ENCODE assay signal across 8 mouse cellular contexts in genomic region chr13:76215397-76215796, GRCm38 (mm10).
DNase-seq lines count a peak whose midpoint lies in the region; ATAC-seq and TF ChIP-seq lines count a peak whose summit lies in the region.

No protein-coding gene starts in this region.

- no peaks in the 10 kb centered on the region for H3K36me3 ChIP-seq in kidney, adult 2 months (ENCODE audit: control insufficient read depth, insufficient read depth, low read length)
- H3K36me3 ChIP-seq in CH12.LX (replicated peaks in 1 of 2; ENCODE audit: control insufficient read depth in 1 of 2, insufficient read depth in 1 of 2, low read length in 1 of 2), result no peaks in the 10 kb centered on the region
- no peaks in the 10 kb centered on the region for H3K36me3 ChIP-seq in hindbrain, embryonic 15.5 days

- no peak overlapping the region for H3K4me3 ChIP-seq in kidney, adult 2 months (ENCODE audit: insufficient read depth, low read depth, low read length)
- no peak overlapping the region for H3K4me3 ChIP-seq in CH12.LX (replicated peaks in 1 of 3; ENCODE audit: low read depth in 2 of 3, low read length in 2 of 3, poor library complexity in 1 of 3)
- no peak overlapping the region for H3K4me3 ChIP-seq in hindbrain, embryonic 15.5 days

- TF ChIP-seq POLR2A in kidney, adult 2 months (IDR thresholded peaks at IDR 0.05; ENCODE audit: low read depth, low read length), result no peak
- no peak for TF ChIP-seq POLR2A in CH12.LX (IDR thresholded peaks at IDR 0.05; ENCODE audit: low read depth, low read length)

- no peak overlapping the region for H3K4me2 ChIP-seq in CH12.LX (ENCODE audit: insufficient read depth, low read depth, poor library complexity, severe bottlenecking)
- no peak overlapping the region for H3K4me2 ChIP-seq in hindbrain, embryonic 15.5 days

- ATAC-seq in hindbrain, embryonic 15.5 days (ENCODE audit: low FRiP score, low read depth), result peak; percentile 56; the same call in 1 of the 2 replicates

- dilution Hi-C loops in CH12.LX (cut with MboI; ENCODE audit: extremely low pct_ligation_motif_present, extremely low pct_unique_long_range_greater_than_20kb, low sequenced_read_pairs), result no loop called here

- no peaks in the 10 kb centered on the region for H3K79me2 ChIP-seq in CH12.LX (replicated peaks; ENCODE audit: control insufficient read depth, extremely low read depth, insufficient read depth, poor library complexity, severe bottlenecking)

- no peak for TF ChIP-seq CTCF in kidney, adult 2 months (conservative IDR thresholded peaks at IDR 0.05; ENCODE audit: insufficient read depth, insufficient read length, low read depth, low read length)
- peak; percentile 62 to 94 for TF ChIP-seq CTCF in CH12.LX (conservative IDR thresholded peaks at IDR 0.05 in 1 of 2, IDR thresholded peaks at IDR 0.05 in 1 of 2; ENCODE audit: low read depth in 2 of 2, low read length in 2 of 2)

- peaks cover 2% of the 10 kb centered on the region for H3K9me3 ChIP-seq in CH12.LX (replicated peaks; ENCODE audit: low read length)
- no peaks in the 10 kb centered on the region for H3K9me3 ChIP-seq in hindbrain, embryonic 15.5 days

- in situ Hi-C loops in CH12.LX (cut with MboI; ENCODE audit: low pct_ligation_motif_present, low pct_unique_long_range_greater_than_20kb, low sequenced_read_pairs), result loop anchor here (10.0 to 25.0 kb wide), 3 partner anchors 89 to 472 kb away; partner anchors contain the start of gene Fam81b

- TF ChIP-seq EP300 in CH12.LX (IDR thresholded peaks at IDR 0.05; ENCODE audit: low read length), result no peak

- WGBS in kidney, adult 2 months, result 41% methylated on average over 2 of the region's 2 CpGs
- WGBS in hindbrain, embryonic 15.5 days, result 48% methylated on average over 2 of the region's 2 CpGs

- no peaks in the 10 kb centered on the region for H3K27me3 ChIP-seq in kidney, adult 2 months (replicated peaks; ENCODE audit: control insufficient read depth, insufficient read depth, low read length)
- H3K27me3 ChIP-seq in CH12.LX (replicated peaks), result no peaks in the 10 kb centered on the region
- no peaks in the 10 kb centered on the region for H3K27me3 ChIP-seq in hindbrain, embryonic 15.5 days

- no peaks in the 10 kb centered on the region for H3K4me1 ChIP-seq in kidney, adult 2 months (ENCODE audit: control insufficient read depth, insufficient read depth, low read length)
- H3K4me1 ChIP-seq in CH12.LX (ENCODE audit: control insufficient read depth in 1 of 2, insufficient read depth in 2 of 2), result peaks cover 0 to 7% of the 10 kb centered on the region in 2 experiments; a peak in 2 of 4 replicates
- no peaks in the 10 kb centered on the region for H3K4me1 ChIP-seq in hindbrain, embryonic 15.5 days (replicated peaks)

- H3K27ac ChIP-seq in kidney, adult 2 months (ENCODE audit: insufficient read depth, low read depth, low read length), result no peak overlapping the region
- H3K27ac ChIP-seq in CH12.LX (ENCODE audit: insufficient read depth, low read depth), result no peak overlapping the region
- H3K27ac ChIP-seq in hindbrain, embryonic 15.5 days (replicated peaks), result no peak overlapping the region

- H3K9ac ChIP-seq in CH12.LX (ENCODE audit: insufficient read depth, low read depth), result no peak overlapping the region
- H3K9ac ChIP-seq in hindbrain, embryonic 15.5 days, result no peak overlapping the region

- TF ChIP-seq RAD21 in CH12.LX (IDR thresholded peaks at IDR 0.05; ENCODE audit: low read depth, low read length), result peak; percentile 97

- DNase-seq in kidney, adult 2 months, result peak; percentile 30
- DNase-seq in kidney, postnatal 10 days, result no peak
- peak; percentile 70 for DNase-seq in CH12.LX (ENCODE audit: extremely low read depth)
- DNase-seq in c-Kit-positive CD71-positive TER-119-negative erythroid progenitor cells, embryonic 14.5 days (ENCODE audit: low read depth), result peak; percentile 8
- DNase-seq in ovary, adult 18-20 months (ENCODE audit: low spot score), result no peak
- DNase-seq in ovary, postnatal 14 days (ENCODE audit: low spot score), result no peak
- no peak for DNase-seq in frontal cortex, postnatal 14 days (ENCODE audit: low spot score in 2 of 2)

TF ChIP-seq in CH12.LX, 34 proteins besides CTCF, POLR2A, EP300 and RAD21:
- no peak for TF ChIP-seq NELFE (IDR thresholded peaks at IDR 0.05; ENCODE audit: low read depth, low read length)
- TF ChIP-seq E2F4 (IDR thresholded peaks at IDR 0.05; ENCODE audit: insufficient replicate concordance, low read depth, low read length), result no peak
- TF ChIP-seq ZC3H11A (IDR thresholded peaks at IDR 0.05; ENCODE audit: low read depth, low read length), result peak; percentile 89
- no peak for TF ChIP-seq JUN (IDR thresholded peaks at IDR 0.05; ENCODE audit: insufficient read depth, low read depth, low read length)
- TF ChIP-seq GABPA (IDR thresholded peaks at IDR 0.05; ENCODE audit: insufficient replicate concordance, low read depth, low read length), result no peak
- TF ChIP-seq SMC3 (IDR thresholded peaks at IDR 0.05; ENCODE audit: low read depth, low read length), result peak; percentile 97
- peak; percentile 26; the same call in 1 of the 2 replicates for TF ChIP-seq IRF4 (IDR thresholded peaks at IDR 0.05; ENCODE audit: low read depth, low read length)
- TF ChIP-seq NRF1 (IDR thresholded peaks at IDR 0.05; ENCODE audit: low read depth, low read length), result 0 out of 2 replicates have a peak, but pooled peaks have one; percentile 10

Comparison
In these comparisons a context has a peak if more than half of its experiments do, and no peak if none do; other contexts are left out.
1. DNase-seq: peak in kidney, adult 2 months (single experiment), CH12.LX (single experiment) and c-Kit-positive CD71-positive TER-119-negative erythroid progenitor cells, embryonic 14.5 days (single experiment); none in kidney, postnatal 10 days (single experiment), ovary, adult 18-20 months (single experiment), ovary, postnatal 14 days (single experiment) and frontal cortex, postnatal 14 days (0 of 2).